ENCODE assay signal across 9 mouse cellular contexts in the genomic region with DNA sequence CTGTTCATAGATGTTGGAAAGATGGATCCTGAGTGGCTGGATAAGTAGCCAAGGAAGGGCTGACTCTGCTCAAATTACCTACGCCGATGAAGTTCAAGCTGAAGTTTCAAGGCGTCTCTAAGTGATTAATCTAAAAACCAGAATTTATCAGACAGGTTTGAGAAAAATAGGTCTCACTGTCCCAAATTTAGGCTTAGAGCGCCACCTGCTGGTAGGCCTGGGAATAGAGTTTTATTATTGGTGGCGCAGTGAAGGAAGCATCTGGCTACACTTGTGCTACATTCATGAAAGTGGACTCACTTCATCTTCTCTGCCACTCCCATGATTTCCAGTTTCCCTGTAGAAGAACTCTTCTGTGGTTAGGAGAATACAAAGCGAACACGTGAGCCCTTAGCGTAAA.
DNase-seq lines count a peak whose midpoint lies in the region; ATAC-seq lines count a peak whose summit lies in the region.
"Had no signal": no experiment of that assay in that cellular context is flagged by ENCODE, and none has a peak within 500 bp of the region (broad histone marks: within the 10 kb centered on the region; RNA-seq: fewer than 3 reads in every experiment).

No protein-coding gene starts in this region.

- 11% methylated on average over 8 of the region's 8 CpGs for WGBS in heart, embryonic 12.5 days

- ATAC-seq in heart, embryonic 12.5 days (ENCODE audit: insufficient number of reproducible peaks, low FRiP score) = no peak
- ATAC-seq in granulocyte monocyte progenitor cell, adult 5-6 weeks (replicated peaks; ENCODE audit: poor library complexity, severe bottlenecking) = peak; percentile 67
- peak; percentile 60; the same call in 1 of the 2 replicates for ATAC-seq in megakaryocyte-erythroid progenitor cell, adult 5-6 weeks (replicated peaks; ENCODE audit: low FRiP score, low TSS enrichment, poor library complexity, severe bottlenecking)

- H3K36me3 ChIP-seq in heart, embryonic 12.5 days = no peaks in the 10 kb centered on the region
- H3K36me3 ChIP-seq: lung, embryonic 15.5 days had no signal

- no peak overlapping the region for H3K4me2 ChIP-seq in heart, embryonic 12.5 days
- H3K4me2 ChIP-seq: lung, embryonic 15.5 days had no signal

- DNase-seq in heart, adult 18-20 months = peak; percentile 40 to 90
- peak; percentile 18 for DNase-seq in adrenal gland, adult 8-10 months
- peak; percentile 81 for DNase-seq in embryo, embryonic 10 days (ENCODE audit: low spot score)
- DNase-seq in layer of hippocampus, postnatal 25 days (ENCODE audit: extremely low spot score in 1 of 2, low spot score in 1 of 2) = peak; percentile 91 to 98
- peak; percentile 49 for DNase-seq in testis, postnatal 14 days (ENCODE audit: low spot score)

- peaks cover 5% of the 10 kb centered on the region; the same call in 1 of the 2 replicates for H3K27me3 ChIP-seq in heart, embryonic 12.5 days (replicated peaks)

- no peak overlapping the region for H3K4me3 ChIP-seq in heart, embryonic 12.5 days
- H3K4me3 ChIP-seq: lung, embryonic 15.5 days had no signal

- H3K9ac ChIP-seq in heart, embryonic 12.5 days = no peak overlapping the region
- H3K9ac ChIP-seq: lung, embryonic 15.5 days had no signal

- no peak overlapping the region for H3K27ac ChIP-seq in heart, embryonic 12.5 days (ENCODE audit: poor library complexity, severe bottlenecking)
- H3K27ac ChIP-seq: lung, embryonic 15.5 days had no signal

- H3K4me1 ChIP-seq in heart, embryonic 12.5 days (replicated peaks) = no peaks in the 10 kb centered on the region
- H3K4me1 ChIP-seq: lung, embryonic 15.5 days had no signal

- no peaks in the 10 kb centered on the region for H3K9me3 ChIP-seq in heart, embryonic 12.5 days (replicated peaks)
- H3K9me3 ChIP-seq: lung, embryonic 15.5 days had no signal

Comparison
In these comparisons a context has a peak if more than half of its experiments do, and no peak if none do; other contexts are left out.
1. DNase-seq: peak in every context shown above with its lines; median percentile 94 in layer of hippocampus, postnatal 25 days; 81 in embryo, embryonic 10 days; 65 in heart, adult 18-20 months; 49 in testis, postnatal 14 days; 18 in adrenal gland, adult 8-10 months.